Mouse (Mus musculus): Measurements from ENCODE around the gene Serpinh1.

DNA sequence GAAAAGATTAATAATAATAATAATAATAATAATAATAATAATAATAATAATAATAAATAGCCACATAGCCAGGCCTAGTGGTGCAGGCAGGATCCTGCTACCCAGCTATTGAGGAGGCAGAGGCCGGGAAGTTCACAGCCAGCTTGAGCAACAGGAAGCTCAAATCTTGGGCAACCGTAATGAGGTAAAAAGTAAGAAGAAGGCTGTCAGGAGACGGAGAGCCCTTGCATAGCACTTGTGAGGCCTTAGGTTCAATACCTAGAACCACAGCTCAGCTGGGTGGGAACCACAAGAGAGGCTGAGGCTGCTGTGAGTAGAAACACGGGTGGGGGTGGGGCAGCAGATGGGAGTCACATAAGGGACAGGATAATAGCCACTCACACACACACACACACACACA is 38.5 kb downstream of the Serpinh1 start:
- TF ChIP-seq POLR2A (IDR thresholded peaks at IDR 0.05; ENCODE audit: borderline replicate concordance, control insufficient read depth, low read depth, low read length) (no peak), CTCF (IDR thresholded peaks at IDR 0.05; ENCODE audit: control insufficient read depth, insufficient read depth, low read length) (no peak)
